Mouse (Mus musculus) olfactory bulb, adult 2 months (tissue): ENCODE measurements at regions not wholly inside any gene's neighbourhood (a gene's known extent, or its start where the extent isn't known, plus 50 kb on each side); places are given as distances from the start of the nearest gene placed in this dataset.

Experiments used
- CTCF ChIP-seq: fragments of 200-500 bp; IDR thresholded peaks from 2 replicates; pipeline ENCODE4 v1.5.1; 2012; ENCODE audit warnings: low read depth, mild to moderate bottlenecking, low read length, moderate library complexity; ENCODE audit not compliant: insufficient read depth
- POLR2A ChIP-seq: fragments of 200-500 bp; IDR thresholded peaks from 2 replicates; pipeline ENCODE4 v1.6.1; 2012; ENCODE audit warnings: mild to moderate bottlenecking, low read depth, low read length, moderate library complexity; ENCODE audit not compliant: insufficient read depth

DNA sequence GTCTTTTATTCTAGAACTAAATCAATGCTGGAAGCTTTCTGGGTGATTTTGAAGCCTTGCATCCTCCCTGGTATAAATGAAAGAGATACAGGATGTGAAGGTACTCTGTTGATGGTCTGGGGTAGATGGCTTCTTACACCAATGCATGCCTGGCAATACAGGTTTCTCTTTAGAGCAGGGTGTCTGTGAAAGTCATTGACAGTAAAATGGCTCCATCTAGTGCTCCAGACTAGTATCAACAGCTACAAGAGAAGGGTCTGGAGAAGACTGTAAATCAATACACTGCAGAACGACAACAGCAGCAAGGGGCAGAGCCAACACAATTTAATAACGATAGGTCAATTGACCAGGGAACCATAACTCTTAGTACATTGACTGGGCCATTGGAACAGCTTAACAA lies 98.3 kb downstream of the Sptssa start:
- no peak for TF ChIP-seq CTCF
- no peak for TF ChIP-seq POLR2A
